Comparison of ENCODE assay signal across 8 mouse cellular contexts in the genomic region with DNA sequence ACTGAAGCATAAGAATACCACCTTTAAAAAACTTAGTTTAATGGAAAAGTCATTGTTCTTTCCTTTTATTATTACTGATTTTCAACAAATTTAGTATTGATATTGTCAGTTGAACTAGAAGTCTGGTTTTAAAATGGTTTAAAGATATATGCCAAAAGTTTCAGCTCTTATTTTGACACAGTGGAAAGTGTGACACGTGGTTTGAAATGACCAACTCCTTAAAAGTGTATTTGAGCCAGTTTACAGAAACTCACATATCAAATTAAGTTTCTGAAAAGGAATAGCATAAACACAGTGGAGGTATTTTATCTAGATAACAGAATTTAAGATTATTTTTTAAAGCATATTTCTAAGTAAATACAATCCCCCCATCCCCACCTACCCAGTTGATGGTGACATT. TPM values are rescaled to one million over a fixed set of nuclear protein-coding genes. Genes with fewer than 3 reads are reported as not detected.
DNase-seq lines count a peak whose midpoint lies in the region; ATAC-seq and TF ChIP-seq lines count a peak whose summit lies in the region.
"Had no signal": no experiment of that assay in that cellular context is flagged by ENCODE, and none has a peak within 500 bp of the region (broad histone marks: within the 10 kb centered on the region; RNA-seq: fewer than 3 reads in every experiment).

No protein-coding gene starts in this region.

- DNase-seq in left cerebral cortex, adult 2 months (ENCODE audit: extremely low spot score in 1 of 2, low spot score in 2 of 2) = no peak
- no peak for DNase-seq in left cerebral cortex, postnatal 10 days (ENCODE audit: extremely low spot score in 1 of 2, low spot score in 2 of 2)
- DNase-seq in retina, postnatal 1 day = no peak
- no peak for DNase-seq in lung, adult 2 months

- H3K27ac ChIP-seq in left cerebral cortex, adult 2 months = no peak overlapping the region
- H3K27ac ChIP-seq in forebrain, embryonic 16.5 days (ENCODE audit: low read length) = no peak overlapping the region
- no peak overlapping the region for H3K27ac ChIP-seq in limb, embryonic 12.5 days
- no peak overlapping the region for H3K27ac ChIP-seq in neural tube, embryonic 15.5 days (replicated peaks)

- no peak for TF ChIP-seq CTCF in left cerebral cortex, adult 2 months (IDR thresholded peaks at IDR 0.05)
- no peak for TF ChIP-seq CTCF in lung, adult 2 months (IDR thresholded peaks at IDR 0.05; ENCODE audit: insufficient read depth, low read length)

- 84% methylated on average over 1 of the region's 1 CpGs for WGBS in forebrain, embryonic 16.5 days
- 83% methylated on average over 1 of the region's 1 CpGs for WGBS in limb, embryonic 12.5 days
- WGBS in neural tube, embryonic 15.5 days = 86% methylated on average over 1 of the region's 1 CpGs
- 30% methylated on average over 1 of the region's 1 CpGs for WGBS in lung, adult 2 months

- peak overlapping the region; percentile 89 for H3K4me3 ChIP-seq in left cerebral cortex, adult 2 months
- no peak overlapping the region for H3K4me3 ChIP-seq in forebrain, embryonic 16.5 days (replicated peaks; ENCODE audit: low read length)
- H3K4me3 ChIP-seq in limb, embryonic 12.5 days (replicated peaks) = no peak overlapping the region
- H3K4me3 ChIP-seq in neural tube, embryonic 15.5 days (replicated peaks) = no peak overlapping the region; the same call in 1 of the 2 replicates
- H3K4me3 ChIP-seq in lung, adult 2 months (replicated peaks; ENCODE audit: extremely low read depth, low read depth, low read length) = no peak overlapping the region

- H3K9me3 ChIP-seq in forebrain, embryonic 16.5 days (ENCODE audit: control insufficient read depth, low read length) = no peaks in the 10 kb centered on the region
- H3K9me3 ChIP-seq in limb, embryonic 12.5 days = no peaks in the 10 kb centered on the region
- H3K9me3 ChIP-seq in neural tube, embryonic 15.5 days (replicated peaks) = no peaks in the 10 kb centered on the region

- intact Hi-C loops in left cerebral cortex, adult 2 months (cut with DNase I) = no loop called here
- intact Hi-C loops in left cerebral cortex, postnatal 10 days (cut with DNase I) = no loop called here

- no peak overlapping the region for H3K9ac ChIP-seq in forebrain, embryonic 16.5 days (replicated peaks; ENCODE audit: low read depth, low read length)
- no peak overlapping the region for H3K9ac ChIP-seq in limb, embryonic 12.5 days (replicated peaks)
- H3K9ac ChIP-seq in neural tube, embryonic 15.5 days (replicated peaks) = no peak overlapping the region

- ATAC-seq in forebrain, embryonic 16.5 days = no peak
- ATAC-seq in limb, embryonic 12.5 days (ENCODE audit: insufficient number of reproducible peaks, insufficient read depth, low FRiP score, low TSS enrichment, low read depth) = no peak
- no peak for ATAC-seq in neural tube, embryonic 15.5 days (ENCODE audit: low FRiP score)
- ATAC-seq: Patski had no signal

- no peaks in the 10 kb centered on the region for H3K27me3 ChIP-seq in forebrain, embryonic 16.5 days (replicated peaks; ENCODE audit: control insufficient read depth, insufficient read depth, low read length)
- H3K27me3 ChIP-seq in limb, embryonic 12.5 days = no peaks in the 10 kb centered on the region
- H3K27me3 ChIP-seq in neural tube, embryonic 15.5 days (replicated peaks) = no peaks in the 10 kb centered on the region
- H3K27me3 ChIP-seq: Patski had no signal

- peaks cover 14% of the 10 kb centered on the region for H3K36me3 ChIP-seq in forebrain, embryonic 16.5 days (ENCODE audit: control insufficient read depth, insufficient read depth)
- H3K36me3 ChIP-seq in limb, embryonic 12.5 days = peaks cover 42% of the 10 kb centered on the region
- H3K36me3 ChIP-seq in neural tube, embryonic 15.5 days = peaks cover 23% of the 10 kb centered on the region

- no peak for TF ChIP-seq POLR2A in lung, adult 2 months (IDR thresholded peaks at IDR 0.05; ENCODE audit: borderline replicate concordance, extremely low read depth, low read depth, low read length)

- peak overlapping the region; percentile 22; the same call in 1 of the 2 replicates for H3K4me2 ChIP-seq in forebrain, embryonic 16.5 days (ENCODE audit: low read length)
- peak overlapping the region; percentile 87 for H3K4me2 ChIP-seq in limb, embryonic 12.5 days
- H3K4me2 ChIP-seq in neural tube, embryonic 15.5 days = peak overlapping the region; percentile 86

- peaks cover 40% of the 10 kb centered on the region for H3K4me1 ChIP-seq in forebrain, embryonic 16.5 days (replicated peaks; ENCODE audit: control insufficient read depth, insufficient read depth, low read length)
- peaks cover 43% of the 10 kb centered on the region for H3K4me1 ChIP-seq in limb, embryonic 12.5 days (replicated peaks)
- peaks cover 59% of the 10 kb centered on the region for H3K4me1 ChIP-seq in neural tube, embryonic 15.5 days
- peaks cover 15% of the 10 kb centered on the region for H3K4me1 ChIP-seq in lung, adult 2 months (ENCODE audit: control insufficient read depth, insufficient read depth, low read length)

RNA-seq across cellular contexts. Expression of a gene that starts 2.2 kb away (rescaled TPM):
- 10 to 100 TPM; 79.7 to 81.8 TPM for total RNA-seq in left cerebral cortex, adult 2 months (2021)
- 10 to 100 TPM; 83.7 to 85.5 TPM for total RNA-seq in left cerebral cortex, postnatal 10 days (2021)
- 60.2 and 61.5 TPM in 2 replicates for polyA plus RNA-seq in forebrain, embryonic 16.5 days (2015; fragmentation: Nextera tagmentation; extraction: Ambion mirVana)
- 41.2 and 46.4 TPM in 2 replicates for polyA plus RNA-seq in limb, embryonic 12.5 days (2016; fragmentation: Nextera tagmentation; extraction: Ambion mirVana)
- 46.5 and 50.7 TPM in 2 replicates for polyA plus RNA-seq in neural tube, embryonic 15.5 days (2015; fragmentation: Nextera tagmentation; extraction: Ambion mirVana)
- 7.3 and 10.1 TPM in 2 replicates for polyA plus RNA-seq in lung, adult 2 months (2012; rRNA removed)

RNA-seq across cellular contexts. Expression of a gene that starts 2.4 kb away (rescaled TPM):
- 10 to 100 TPM; 12.3 to 18.1 TPM for total RNA-seq in left cerebral cortex, adult 2 months (2021)
- total RNA-seq in left cerebral cortex, postnatal 10 days (2021) = 10 to 100 TPM; 23.5 to 24.0 TPM
- 30.0 and 32.2 TPM in 2 replicates for polyA plus RNA-seq in forebrain, embryonic 16.5 days (2015; fragmentation: Nextera tagmentation; extraction: Ambion mirVana)
- polyA plus RNA-seq in limb, embryonic 12.5 days (2016; fragmentation: Nextera tagmentation; extraction: Ambion mirVana) = 45.1 and 45.2 TPM in 2 replicates
- polyA plus RNA-seq in neural tube, embryonic 15.5 days (2015; fragmentation: Nextera tagmentation; extraction: Ambion mirVana) = 26.3 and 30.9 TPM in 2 replicates
- 9.0 and 10.8 TPM in 2 replicates for polyA plus RNA-seq in lung, adult 2 months (2012; rRNA removed)

RNA-seq across cellular contexts. Expression of a gene that starts 37.6 kb away (rescaled TPM):
- 100 to 1,000 TPM; 308 to 309 TPM for total RNA-seq in left cerebral cortex, adult 2 months (2021)
- total RNA-seq in left cerebral cortex, postnatal 10 days (2021) = 100 to 1,000 TPM; 189 to 196 TPM
- 6.5 and 12.5 TPM in 2 replicates for polyA plus RNA-seq in forebrain, embryonic 16.5 days (2015; fragmentation: Nextera tagmentation; extraction: Ambion mirVana)
- polyA plus RNA-seq in limb, embryonic 12.5 days (2016; fragmentation: Nextera tagmentation; extraction: Ambion mirVana) = 0.10 and 0.12 TPM in 2 replicates
- 10.1 and 12.4 TPM in 2 replicates for polyA plus RNA-seq in neural tube, embryonic 15.5 days (2015; fragmentation: Nextera tagmentation; extraction: Ambion mirVana)
- polyA plus RNA-seq in lung, adult 2 months (2012; rRNA removed) = 0.05 and 0.20 TPM in 2 replicates

Comparison
In these comparisons a context has a peak if more than half of its experiments do, and no peak if none do; other contexts are left out.
1. H3K4me2 ChIP-seq: peak in every context shown above with its lines; median percentile 87 in limb, embryonic 12.5 days; 86 in neural tube, embryonic 15.5 days; 22 in forebrain, embryonic 16.5 days.